Mouse (Mus musculus) heart, adult 2 months (tissue): ENCODE data around the gene Cfap43.

Experiments used
- EP300 ChIP-seq: fragments of 200-500 bp; IDR thresholded peaks from 2 replicates; pipeline ENCODE4 v1.6.1; 2011; ENCODE audit warnings: low read depth, low read length, control low read depth; ENCODE audit not compliant: insufficient read depth
- POLR2A ChIP-seq: fragments of 200-500 bp; IDR thresholded peaks from 2 replicates; pipeline ENCODE4 v1.6.1; 2011; ENCODE audit warnings: mild to moderate bottlenecking, low read depth, low read length, control low read depth; ENCODE audit not compliant: insufficient read depth

DNA sequence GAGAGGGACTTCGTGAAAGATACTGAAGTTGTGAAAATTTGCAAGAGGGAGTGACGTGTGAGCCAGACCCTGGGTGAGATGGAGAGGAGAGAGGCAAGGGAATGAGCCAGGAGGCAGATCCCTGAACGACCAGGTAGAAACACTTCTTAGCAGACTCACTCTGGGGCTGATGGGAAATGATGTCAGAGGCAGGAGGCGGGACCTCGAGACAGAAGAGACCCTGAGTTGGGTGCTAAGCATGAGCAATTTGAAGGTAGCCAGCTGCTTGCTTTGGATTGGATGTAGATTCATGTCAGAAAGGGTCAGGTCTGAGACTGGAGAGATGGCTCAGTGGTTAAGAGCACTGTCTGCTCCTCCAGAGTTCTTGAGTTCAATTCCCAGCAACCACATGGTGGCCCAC lies 104.4 kb downstream of the Cfap43 start:
- TF ChIP-seq EP300 (no peak), POLR2A (no peak)
